Mouse (Mus musculus) forebrain, embryonic 13.5 days (tissue): ENCODE data around the gene Secisbp2. TPM values are rescaled to one million over a fixed set of nuclear protein-coding genes. Genes with fewer than 3 reads are reported as not detected.
A peak's percentile ranks its signal among the peaks of the same experiment; 100 is the strongest.

Experiments
- ATAC-seq: fragments of 200-750 bp; cut with Nextera tagmentation; 2 replicates; pipeline ENCODE4 v1.8.0; 2017
- H3K27ac ChIP-seq: fragments of 300-500 bp; sonication (generic); 2 replicates; pipeline ENCODE4 v1.5.1; 2015; ENCODE audit warnings: inconsistent platforms, mild to moderate bottlenecking, moderate library complexity
- H3K27me3 ChIP-seq: fragments of 300-500 bp; sonication (generic); 2 replicates; pipeline ENCODE4 v1.6.1; 2015; ENCODE audit warnings: mild to moderate bottlenecking, inconsistent platforms
- H3K36me3 ChIP-seq: fragments of 300-500 bp; sonication (generic); 2 replicates; pipeline ENCODE4 v1.6.1; 2015; ENCODE audit warnings: mild to moderate bottlenecking, inconsistent platforms; ENCODE audit not compliant: poor library complexity, severe bottlenecking
- H3K4me1 ChIP-seq: fragments of 300-500 bp; sonication (generic); 2 replicates; pipeline ENCODE4 v1.6.1; 2015; ENCODE audit warnings: inconsistent platforms
- H3K4me2 ChIP-seq: fragments of 300-500 bp; sonication (generic); 2 replicates; pipeline ENCODE4 v1.6.1; 2015; ENCODE audit warnings: inconsistent platforms, mild to moderate bottlenecking, moderate library complexity
- H3K4me3 ChIP-seq: fragments of 300-500 bp; sonication (generic); 2 replicates; pipeline ENCODE4 v1.5.1; 2015; ENCODE audit warnings: mild to moderate bottlenecking, inconsistent platforms
- H3K9ac ChIP-seq: fragments of 300-500 bp; sonication (generic); 2 replicates; pipeline ENCODE4 v1.6.1; 2015; ENCODE audit warnings: mild to moderate bottlenecking, inconsistent platforms
- H3K9me3 ChIP-seq: fragments of 300-500 bp; sonication (generic); replicated peaks from 2 replicates; pipeline ENCODE4 v1.6.1; 2016; ENCODE audit warnings: inconsistent platforms
- WGBS: fragments of 180-500 bp; shearing (Covaris S2); methylation state at CpG from one replicate; pipeline ENCODE4 v1.1.7; 2015; 5-methylcytosine and 5-hydroxymethylcytosine counted together
- polyA plus RNA-seq: library from polyadenylated mRNA; unstranded; fragments of >200 nt; fragmentation: Nextera tagmentation; extraction: Ambion mirVana; gene quantifications from 2 replicates; pipeline ENCODE4 v1.2.1, GENCODE M21; 2015

Secisbp2 gene
- polyA plus RNA-seq, 1 experiment from 2014 or later = 36.1 TPM

DNA sequence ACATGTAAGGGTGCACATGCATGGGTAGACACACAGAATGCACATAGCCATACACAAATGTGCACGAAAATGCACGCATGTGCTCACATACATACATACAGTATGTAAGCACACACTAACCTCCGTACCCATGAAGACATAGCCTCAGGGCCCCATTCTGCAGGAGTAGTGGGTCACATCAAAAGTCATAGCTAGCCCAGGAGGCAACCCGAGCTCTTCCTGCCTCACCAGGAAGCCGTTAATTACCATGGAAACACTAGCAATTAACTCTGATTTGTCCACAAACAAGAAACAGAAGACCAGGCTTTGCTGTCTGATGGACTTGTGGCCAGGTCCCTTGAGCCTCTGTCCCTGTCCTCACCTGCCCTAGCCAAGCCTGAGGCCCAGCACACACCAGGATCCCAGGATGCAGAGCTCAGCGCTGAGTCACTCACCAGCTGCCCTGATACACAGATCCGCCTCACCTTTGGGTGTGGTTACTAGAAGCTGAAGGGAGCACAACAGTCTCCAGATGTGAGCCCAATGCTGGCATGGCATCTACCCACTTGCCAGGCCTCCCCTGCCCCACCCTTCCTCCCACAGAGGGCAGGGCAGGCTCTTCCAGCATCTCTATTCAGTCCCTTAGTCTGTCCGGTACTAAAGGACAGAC lies 74.6 kb downstream of the Secisbp2 start:
- WGBS = 73% methylated on average over 8 of the region's 8 CpGs
- H3K27me3 ChIP-seq = no peaks in the 10 kb centered on the region

DNA sequence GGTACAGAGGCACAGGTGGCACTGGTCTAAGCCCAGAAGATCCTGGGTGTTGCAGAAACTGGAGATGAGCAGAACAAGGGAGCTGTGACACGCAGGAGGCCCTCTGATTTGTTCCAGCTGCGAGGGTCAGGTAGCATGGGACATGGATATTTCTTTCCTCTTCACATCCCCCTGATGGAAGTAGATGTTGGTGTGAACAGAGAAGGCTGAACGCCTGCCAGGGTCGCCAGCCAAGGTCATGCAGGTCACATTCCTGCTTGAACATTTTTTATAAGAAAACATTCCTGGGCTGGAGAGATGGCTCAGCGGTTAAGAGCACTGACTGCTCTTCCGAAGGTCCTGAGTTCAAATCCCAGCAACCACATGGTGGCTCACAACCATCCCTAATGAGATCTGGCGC lies 75.9 kb downstream of the Secisbp2 start:
- Histone ChIP-seq H3K4me3 (no peak overlapping the region), H3K9ac (no peak overlapping the region), H3K27ac (no peak overlapping the region), H3K36me3 (no peaks in the 10 kb centered on the region), H3K27me3 (no peaks in the 10 kb centered on the region), H3K9me3 (no peaks in the 10 kb centered on the region), H3K4me1 (peaks cover 36% of the 10 kb centered on the region), H3K4me2 (no peak overlapping the region)
- 87% methylated on average over 7 of the region's 7 CpGs for WGBS
- ATAC-seq = no peak

More for the DNA sequence above, 74.6 kb downstream of the Secisbp2 start:
- H3K36me3 ChIP-seq = no peaks in the 10 kb centered on the region; the same call in 1 of the 2 replicates
- no peaks in the 10 kb centered on the region for H3K9me3 ChIP-seq
- ATAC-seq = no peak
- no peak overlapping the region for H3K4me2 ChIP-seq
- peaks cover 31% of the 10 kb centered on the region for H3K4me1 ChIP-seq
- H3K9ac ChIP-seq = no peak overlapping the region
- H3K27ac ChIP-seq = no peak overlapping the region
- H3K4me3 ChIP-seq = no peak overlapping the region

DNA sequence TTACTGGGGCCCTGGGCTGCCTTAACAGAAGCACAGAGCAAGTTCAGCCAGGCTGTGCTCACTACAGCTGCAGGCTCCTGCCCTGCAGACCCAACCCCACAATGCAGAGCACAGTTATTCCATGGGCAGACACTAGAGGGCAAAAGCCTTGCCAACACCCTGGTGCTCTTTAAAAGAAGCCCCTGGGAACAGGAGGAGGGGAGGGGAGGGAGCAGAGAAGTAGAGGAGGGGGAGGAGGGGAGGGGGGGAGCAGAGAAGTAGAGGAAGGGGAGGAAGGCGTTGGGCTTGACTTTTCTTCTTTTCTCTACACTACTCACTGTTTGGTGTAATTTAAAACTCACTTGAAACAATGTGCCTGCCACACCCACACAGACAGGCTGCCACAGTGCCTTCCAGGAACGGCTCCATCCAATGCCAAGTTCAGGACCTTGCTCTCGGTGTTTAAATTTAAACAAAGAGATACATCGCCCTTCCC lies 78.4 kb downstream of the Secisbp2 start:
- WGBS = 8% methylated on average over 4 of the region's 4 CpGs
- peak; percentile 59; the same call in 1 of the 2 replicates for ATAC-seq
- Histone ChIP-seq H3K4me2 (no peak overlapping the region), H3K4me1 (peaks cover 41% of the 10 kb centered on the region), H3K36me3 (no peaks in the 10 kb centered on the region), H3K9me3 (no peaks in the 10 kb centered on the region), H3K27me3 (no peaks in the 10 kb centered on the region), H3K27ac (no peak overlapping the region), H3K4me3 (no peak overlapping the region), H3K9ac (no peak overlapping the region)

DNA sequence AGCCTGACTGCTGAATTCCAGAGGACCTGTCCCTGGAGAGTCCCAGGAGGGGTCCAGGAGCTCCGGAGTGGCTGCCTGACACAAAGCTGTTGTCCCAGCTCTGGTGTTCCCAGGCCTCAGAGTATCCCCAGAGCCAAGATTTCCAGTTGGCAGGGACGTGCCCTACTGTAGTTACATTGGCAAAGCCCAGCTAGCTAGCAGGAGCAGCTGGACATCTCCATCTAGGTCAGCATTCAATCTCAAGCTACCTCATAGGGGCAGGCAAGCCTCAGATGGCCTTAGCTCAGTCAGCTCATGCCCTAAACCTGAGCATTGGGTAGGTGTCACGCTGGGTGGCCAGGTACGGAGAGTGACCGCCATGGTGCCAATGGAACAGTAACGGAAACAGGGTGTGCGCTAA lies 80.0 kb downstream of the Secisbp2 start:
- no peak overlapping the region for H3K9ac ChIP-seq
- no peak overlapping the region for H3K4me2 ChIP-seq
- ATAC-seq = no peak
- no peaks in the 10 kb centered on the region for H3K27me3 ChIP-seq
- 91% methylated on average over 7 of the region's 7 CpGs for WGBS
- H3K4me1 ChIP-seq = peaks cover 34% of the 10 kb centered on the region
- no peak overlapping the region for H3K27ac ChIP-seq
- no peaks in the 10 kb centered on the region for H3K9me3 ChIP-seq
- no peaks in the 10 kb centered on the region for H3K36me3 ChIP-seq
- H3K4me3 ChIP-seq = no peak overlapping the region

DNA sequence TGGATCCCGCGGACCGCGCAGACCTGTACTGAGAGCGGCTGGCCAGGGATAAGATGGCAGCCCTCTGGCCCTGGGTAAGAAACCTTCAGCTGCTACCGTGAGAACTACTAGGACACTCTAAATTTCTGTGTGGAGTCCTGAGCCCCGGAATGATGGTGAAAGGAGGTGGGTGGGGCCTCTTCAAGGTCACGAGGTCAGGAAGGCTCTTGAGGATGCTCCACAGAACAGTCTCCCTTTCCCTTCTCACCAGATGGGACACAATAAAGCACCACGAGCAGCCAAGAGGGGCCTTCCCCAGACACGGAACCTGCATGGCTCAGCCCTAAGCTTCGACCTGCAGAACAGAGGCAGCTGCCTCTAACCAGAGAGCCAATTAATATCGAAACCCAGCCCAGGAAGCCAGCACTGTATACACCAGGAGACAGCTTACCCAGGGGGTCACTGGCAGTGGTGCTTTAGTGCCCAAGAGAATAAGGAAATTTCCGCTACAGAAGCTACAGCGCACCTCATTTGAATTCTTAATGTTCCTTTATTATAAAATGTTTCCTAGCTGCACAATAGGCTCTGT lies 80.7 kb downstream of the Secisbp2 start:
- Histone ChIP-seq H3K9me3 (no peaks in the 10 kb centered on the region), H3K27me3 (no peaks in the 10 kb centered on the region), H3K4me3 (no peak overlapping the region), H3K4me2 (no peak overlapping the region), H3K9ac (no peak overlapping the region), H3K27ac (peak overlapping the region; percentile 11; the same call in 1 of the 2 replicates), H3K36me3 (no peaks in the 10 kb centered on the region), H3K4me1 (peaks cover 34% of the 10 kb centered on the region)
- 46% methylated on average over 14 of the region's 14 CpGs for WGBS
- peak; percentile 33; the same call in 1 of the 2 replicates for ATAC-seq

Other genes with a start within 250 kb of the Secisbp2 start
- 8.5 and 9.2 TPM in 2 replicates for gene S1pr3, start 243.1 kb upstream of the Secisbp2 start, polyA plus RNA-seq
- gene Shc3, start 82.3 kb upstream of the Secisbp2 start, polyA plus RNA-seq = 4.2 and 5.2 TPM in 2 replicates
- 290 and 335 TPM in 2 replicates for gene Cks2, start 6.5 kb upstream of the Secisbp2 start, polyA plus RNA-seq
- 10.8 TPM in 2 replicates for gene Sema4d, start 142.1 kb downstream of the Secisbp2 start, polyA plus RNA-seq
- gene Gadd45g, start 195.0 kb downstream of the Secisbp2 start, polyA plus RNA-seq = 235 and 252 TPM in 2 replicates